Mouse (Mus musculus): ENCODE results near the gene Tnfsf4. TPM values are rescaled to one million over a fixed set of nuclear protein-coding genes. Genes with fewer than 3 reads are reported as not detected.

The Tnfsf4 gene
- total and polyA plus RNA-seq, 3 experiments, result not detected

DNA sequence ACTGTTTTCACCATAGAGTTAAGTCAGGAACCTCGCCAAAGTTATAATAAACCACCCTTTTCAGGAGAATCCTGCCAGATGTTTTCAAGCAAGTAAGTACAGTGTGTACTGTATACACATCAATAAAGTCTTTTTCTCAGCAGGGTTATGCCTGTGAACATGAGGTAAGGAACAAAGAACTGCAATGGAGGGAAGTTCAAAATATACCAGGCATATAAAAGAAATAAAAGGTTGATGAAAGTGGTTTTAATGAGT is 31.8 kb downstream of the Tnfsf4 start:
- Histone ChIP-seq H3K9ac (ENCODE audit: low read depth, low read length) (no peak overlapping the region), H3K79me2 (replicated peaks; ENCODE audit: control insufficient read depth, insufficient read depth, low read length) (no peaks in the 10 kb centered on the region), H3K4me3 (no peak overlapping the region), H3K4me1 (ENCODE audit: control insufficient read depth, insufficient read depth, low read length) (no peaks in the 10 kb centered on the region), H3K27ac (no peak overlapping the region), H3K36me3 (ENCODE audit: control insufficient read depth, insufficient read depth, low read length) (no peaks in the 10 kb centered on the region), H3K27me3 (ENCODE audit: control insufficient read depth, insufficient read depth, low read length) (no peaks in the 10 kb centered on the region)
- TF ChIP-seq EP300 (IDR thresholded peaks at IDR 0.05; ENCODE audit: insufficient read depth, low read depth, low read length) (no peak), POLR2A (IDR thresholded peaks at IDR 0.05; ENCODE audit: insufficient read depth, low read depth, low read length) (no peak), CTCF (IDR thresholded peaks at IDR 0.05) (no peak)
- 60% methylated on average over 1 of the region's 1 CpGs for WGBS
- intact Hi-C loops (cut with DNase I), result no loop called here
- no peak for DNase-seq

DNA sequence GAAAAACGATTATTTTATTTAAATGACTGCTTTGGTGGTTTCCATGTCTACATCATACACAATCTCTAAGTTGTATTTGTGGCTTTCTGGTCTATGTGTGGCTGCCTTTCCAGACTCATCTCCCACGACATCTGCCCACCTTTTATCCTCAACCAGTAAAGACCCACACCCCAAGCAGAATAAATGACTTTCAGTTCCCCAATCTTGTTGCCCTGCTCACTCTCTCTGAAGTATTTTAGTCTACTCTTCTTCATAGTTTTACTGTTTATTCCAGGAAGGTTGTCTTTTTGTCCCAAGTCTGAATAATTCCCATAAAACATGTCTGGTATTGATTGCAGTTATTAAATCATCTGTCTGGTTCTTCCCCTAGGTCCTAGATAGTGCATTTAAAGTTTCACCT is 40.6 kb downstream of the Tnfsf4 start:
- no peak overlapping the region for H3K4me3 ChIP-seq
- no peak for DNase-seq
- intact Hi-C loops (cut with DNase I), result no loop called here
- H3K9ac ChIP-seq (ENCODE audit: low read depth, low read length), result no peak overlapping the region
- TF ChIP-seq POLR2A (IDR thresholded peaks at IDR 0.05; ENCODE audit: insufficient read depth, low read depth, low read length) (no peak), EP300 (IDR thresholded peaks at IDR 0.05; ENCODE audit: insufficient read depth, low read depth, low read length) (no peak), CTCF (IDR thresholded peaks at IDR 0.05) (no peak)
- no peaks in the 10 kb centered on the region for H3K4me1 ChIP-seq (ENCODE audit: control insufficient read depth, insufficient read depth, low read length)
- no peaks in the 10 kb centered on the region for H3K36me3 ChIP-seq (ENCODE audit: control insufficient read depth, insufficient read depth, low read length)
- H3K79me2 ChIP-seq (replicated peaks; ENCODE audit: control insufficient read depth, insufficient read depth, low read length), result no peaks in the 10 kb centered on the region
- WGBS, result 60% methylated on average over 2 of the region's 2 CpGs
- H3K27me3 ChIP-seq (ENCODE audit: control insufficient read depth, insufficient read depth, low read length), result no peaks in the 10 kb centered on the region
- no peak overlapping the region for H3K27ac ChIP-seq

DNA sequence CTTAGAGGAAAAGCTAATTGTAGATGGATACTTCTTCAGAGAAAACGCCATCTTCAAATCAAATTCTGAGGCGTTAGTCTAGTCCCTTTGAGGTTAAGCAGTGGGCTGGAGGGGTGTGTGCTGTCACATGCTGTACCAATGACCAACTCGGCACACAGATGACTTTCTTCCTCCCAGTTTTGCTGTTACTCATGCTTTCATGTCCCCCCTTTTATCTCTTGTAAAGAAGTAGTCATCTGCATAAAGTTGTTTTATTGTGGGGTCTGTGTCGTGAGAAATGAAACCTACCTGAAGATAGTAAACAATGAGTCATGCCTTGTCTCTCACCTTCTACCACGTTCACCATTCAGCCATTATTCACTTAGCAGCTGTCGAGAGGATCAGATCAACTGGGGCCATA is 41.3 kb downstream of the Tnfsf4 start:
- Histone ChIP-seq H3K79me2 (replicated peaks; ENCODE audit: control insufficient read depth, insufficient read depth, low read length) (no peaks in the 10 kb centered on the region), H3K27ac (no peak overlapping the region), H3K4me3 (no peak overlapping the region), H3K36me3 (ENCODE audit: control insufficient read depth, insufficient read depth, low read length) (no peaks in the 10 kb centered on the region), H3K27me3 (ENCODE audit: control insufficient read depth, insufficient read depth, low read length) (no peaks in the 10 kb centered on the region), H3K4me1 (ENCODE audit: control insufficient read depth, insufficient read depth, low read length) (no peaks in the 10 kb centered on the region), H3K9ac (ENCODE audit: low read depth, low read length) (no peak overlapping the region)
- 83% methylated on average over 6 of the region's 6 CpGs for WGBS
- no peak for DNase-seq
- intact Hi-C loops (cut with DNase I), result no loop called here
- TF ChIP-seq EP300 (IDR thresholded peaks at IDR 0.05; ENCODE audit: insufficient read depth, low read depth, low read length) (no peak), POLR2A (IDR thresholded peaks at IDR 0.05; ENCODE audit: insufficient read depth, low read depth, low read length) (no peak), CTCF (IDR thresholded peaks at IDR 0.05) (no peak)

DNA sequence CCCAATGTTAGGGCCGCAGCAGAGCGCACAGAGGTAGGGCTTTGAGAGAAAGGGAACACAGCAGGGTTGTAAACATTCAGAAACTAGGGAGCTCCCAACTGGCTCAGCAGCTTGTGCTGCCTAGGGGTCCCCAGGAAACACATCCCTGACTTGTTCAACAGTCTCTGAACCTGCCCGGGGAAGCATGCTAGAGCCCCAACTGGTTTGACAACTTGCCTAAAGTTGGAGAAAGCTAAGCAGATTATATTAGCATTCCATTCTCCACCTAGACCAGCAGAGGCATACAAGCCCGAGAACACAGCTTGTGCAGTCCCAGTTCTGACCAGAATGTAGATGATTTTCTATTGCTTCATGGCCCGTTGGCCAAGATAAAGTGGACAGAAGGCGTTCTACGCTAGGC is 49.6 kb downstream of the Tnfsf4 start:
- no peak overlapping the region for H3K9ac ChIP-seq (ENCODE audit: low read depth, low read length)
- no peaks in the 10 kb centered on the region for H3K79me2 ChIP-seq (replicated peaks; ENCODE audit: control insufficient read depth, insufficient read depth, low read length)
- H3K36me3 ChIP-seq (ENCODE audit: control insufficient read depth, insufficient read depth, low read length), result no peaks in the 10 kb centered on the region
- no peak overlapping the region for H3K27ac ChIP-seq
- no peaks in the 10 kb centered on the region for H3K27me3 ChIP-seq (ENCODE audit: control insufficient read depth, insufficient read depth, low read length)
- no peak for DNase-seq
- no peak overlapping the region for H3K4me3 ChIP-seq
- 88% methylated on average over 7 of the region's 7 CpGs for WGBS
- no peaks in the 10 kb centered on the region for H3K4me1 ChIP-seq (ENCODE audit: control insufficient read depth, insufficient read depth, low read length)
- TF ChIP-seq EP300 (IDR thresholded peaks at IDR 0.05; ENCODE audit: insufficient read depth, low read depth, low read length) (no peak), POLR2A (IDR thresholded peaks at IDR 0.05; ENCODE audit: insufficient read depth, low read depth, low read length) (no peak), CTCF (IDR thresholded peaks at IDR 0.05) (no peak)
- intact Hi-C loops (cut with DNase I), result no loop called here

DNA sequence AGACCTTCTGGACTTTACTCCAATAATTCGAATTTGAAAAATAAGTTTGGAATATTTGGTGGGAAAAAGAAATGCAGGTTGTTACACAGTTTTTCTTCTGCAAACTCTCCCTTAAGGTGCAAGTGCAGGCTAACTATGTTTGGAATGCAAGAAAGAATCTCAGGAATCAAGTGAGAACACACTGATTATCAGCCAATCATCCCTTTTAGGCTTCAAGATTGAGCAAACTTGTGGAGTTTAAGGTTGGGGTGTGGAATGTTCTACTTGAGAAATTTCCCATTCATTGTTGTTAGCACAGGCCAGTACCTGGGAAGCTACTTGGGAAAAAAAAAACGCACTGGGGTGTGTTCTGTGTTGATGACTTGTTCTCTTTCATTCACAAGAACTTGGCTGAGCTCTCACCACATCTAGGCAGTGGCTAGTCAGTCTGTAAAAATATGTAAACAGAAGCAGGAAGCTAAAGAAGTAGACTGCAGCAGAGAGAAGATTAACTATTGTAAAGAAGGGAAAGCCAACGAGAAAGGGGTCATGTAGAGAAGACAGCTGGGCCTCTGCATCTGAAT is 56.6 kb downstream of the Tnfsf4 start:
- 29% methylated on average over 3 of the region's 3 CpGs for WGBS
- H3K9ac ChIP-seq (ENCODE audit: low read depth, low read length), result no peak overlapping the region
- intact Hi-C loops (cut with DNase I), result no loop called here

DNA sequence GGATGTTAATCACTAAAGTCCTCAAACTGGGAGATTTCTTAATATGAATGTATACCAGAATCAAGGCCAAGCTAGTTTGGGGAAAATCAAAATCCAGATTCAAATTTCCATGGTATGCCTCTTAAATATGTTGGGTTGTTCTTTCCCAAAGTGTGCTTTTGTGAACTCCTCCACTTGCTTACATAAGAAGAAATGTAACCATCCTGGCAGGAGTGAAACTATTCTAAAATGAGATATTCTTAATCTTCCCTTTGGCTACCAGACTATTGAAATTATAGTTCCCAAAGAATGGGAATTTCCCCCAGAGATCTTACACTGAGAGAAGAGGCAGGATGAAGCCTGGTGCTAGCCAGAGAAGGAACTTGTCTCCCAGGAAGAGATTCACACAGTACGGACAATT is 57.0 kb downstream of the Tnfsf4 start:
- Histone ChIP-seq H3K36me3 (ENCODE audit: control insufficient read depth, insufficient read depth, low read length) (no peaks in the 10 kb centered on the region), H3K27ac (no peak overlapping the region), H3K27me3 (ENCODE audit: control insufficient read depth, insufficient read depth, low read length) (no peaks in the 10 kb centered on the region), H3K4me3 (no peak overlapping the region), H3K4me1 (ENCODE audit: control insufficient read depth, insufficient read depth, low read length) (no peaks in the 10 kb centered on the region), H3K79me2 (replicated peaks; ENCODE audit: control insufficient read depth, insufficient read depth, low read length) (no peaks in the 10 kb centered on the region), H3K9ac (ENCODE audit: low read depth, low read length) (no peak overlapping the region)
- intact Hi-C loops (cut with DNase I), result no loop called here
- WGBS, result 85% methylated on average over 1 of the region's 1 CpGs
- no peak for DNase-seq
- TF ChIP-seq POLR2A (IDR thresholded peaks at IDR 0.05; ENCODE audit: insufficient read depth, low read depth, low read length) (no peak), CTCF (IDR thresholded peaks at IDR 0.05) (no peak), EP300 (IDR thresholded peaks at IDR 0.05; ENCODE audit: insufficient read depth, low read depth, low read length) (no peak)

More for the DNA sequence above, 56.6 kb downstream of the Tnfsf4 start:
- no peaks in the 10 kb centered on the region for H3K4me1 ChIP-seq (ENCODE audit: control insufficient read depth, insufficient read depth, low read length)
- no peak for DNase-seq
- H3K27ac ChIP-seq, result no peak overlapping the region
- no peaks in the 10 kb centered on the region for H3K36me3 ChIP-seq (ENCODE audit: control insufficient read depth, insufficient read depth, low read length)
- TF ChIP-seq EP300 (IDR thresholded peaks at IDR 0.05; ENCODE audit: insufficient read depth, low read depth, low read length), result no peak
- no peak for TF ChIP-seq POLR2A (IDR thresholded peaks at IDR 0.05; ENCODE audit: insufficient read depth, low read depth, low read length)
- TF ChIP-seq CTCF (IDR thresholded peaks at IDR 0.05), result no peak
- no peaks in the 10 kb centered on the region for H3K79me2 ChIP-seq (replicated peaks; ENCODE audit: control insufficient read depth, insufficient read depth, low read length)
- H3K4me3 ChIP-seq, result no peak overlapping the region
- H3K27me3 ChIP-seq (ENCODE audit: control insufficient read depth, insufficient read depth, low read length), result no peaks in the 10 kb centered on the region
